Mouse (Mus musculus) 3T3-L1 (cell line): Measurements from ENCODE around the gene Dmwd.
"Not testable (repeated sequence)": the region's sequence is repeated elsewhere in the genome, so short reads cannot be mapped to it uniquely, and the experiment has no call there.

ENCODE experiments used
- DNase-seq: peaks from one replicate; pipeline ENCODE4 v3.0.0-alpha.2; 2015; ENCODE audit warnings: low read depth, low spot score

The Dmwd gene

GRCm38 (mm10) chr7:19071024-19071423 lies 5.0 kb upstream of the Dmwd start:
- not testable (repeated sequence) for DNase-seq

- DNase-seq = no peak
Measured at GRCm38 (mm10) chr7:19073504-19073903, 2.5 kb upstream of the Dmwd start.

- no peak for DNase-seq
Measured at GRCm38 (mm10) chr7:19074494-19074893, 1.5 kb upstream of the Dmwd start.

GRCm38 (mm10) chr7:19075231-19075630 lies 796 bp upstream of the Dmwd start:
- no peak for DNase-seq

- DNase-seq = no peak
Measured at GRCm38 (mm10) chr7:19076586-19076991, 562 bp downstream of the Dmwd start.

- no peak for DNase-seq
Measured at GRCm38 (mm10) chr7:19077761-19078160, 1.7 kb downstream of the Dmwd start.

GRCm38 (mm10) chr7:19078732-19079131 lies 2.7 kb downstream of the Dmwd start:
- DNase-seq = no peak

GRCm38 (mm10) chr7:19080451-19080950 lies 4.5 kb downstream of the Dmwd start:
- no peak for DNase-seq

GRCm38 (mm10) chr7:19082171-19082570 lies 6.1 kb downstream of the Dmwd start:
- no peak for DNase-seq

GRCm38 (mm10) chr7:19083096-19083495 lies 7.1 kb downstream of the Dmwd start:
- DNase-seq = peak; percentile 12

GRCm38 (mm10) chr7:19083701-19084100 lies 7.7 kb downstream of the Dmwd start, which contains the start of gene Dmpk:
TSS of gene Dmpk (plus strand) at chr7:19083849.
- DNase-seq = no peak

GRCm38 (mm10) chr7:19084277-19084771 lies 8.3 kb downstream of the Dmwd start:
- peak; percentile 53 for DNase-seq

GRCm38 (mm10) chr7:19084921-19085473 lies 9.0 kb downstream of the Dmwd start:
- DNase-seq = no peak

- DNase-seq = no peak
Measured at GRCm38 (mm10) chr7:19085495-19085894, 9.5 kb downstream of the Dmwd start.

- peak; percentile 51 for DNase-seq
Measured at GRCm38 (mm10) chr7:19086042-19086441, 10.0 kb downstream of the Dmwd start.

GRCm38 (mm10) chr7:19086760-19087159 lies 10.7 kb downstream of the Dmwd start:
- DNase-seq = no peak

GRCm38 (mm10) chr7:19088813-19089212 lies 12.8 kb downstream of the Dmwd start:
- DNase-seq = peak; percentile 59

- DNase-seq = no peak
Measured at GRCm38 (mm10) chr7:19091913-19092312, 15.9 kb downstream of the Dmwd start.

- no peak for DNase-seq
Measured at GRCm38 (mm10) chr7:19092381-19093173, 16.6 kb downstream of the Dmwd start.

- peak; percentile 71 for DNase-seq
Measured at GRCm38 (mm10) chr7:19093174-19093521, 17.1 kb downstream of the Dmwd start.

GRCm38 (mm10) chr7:19093537-19094385 lies 17.7 kb downstream of the Dmwd start:
- DNase-seq = peak; percentile 98

- peak; percentile 41 for DNase-seq
Measured at GRCm38 (mm10) chr7:19094471-19094825, 18.4 kb downstream of the Dmwd start, which contains the start of gene Six5. TSS of gene Six5 (plus strand) at chr7:19094594.
